Mouse (Mus musculus): Measurements from ENCODE around the gene Pold2. TPM values are rescaled to one million over a fixed set of nuclear protein-coding genes. Genes with fewer than 3 reads are reported as not detected.
A peak's percentile ranks its signal among the peaks of the same experiment; 100 is the strongest.
"Not testable (repeated sequence)": the region's sequence is repeated elsewhere in the genome, so short reads cannot be mapped to it uniquely, and the experiment has no call there.

Gene Pold2
- total RNA-seq, 2 experiments from 2014 or later: 54.1 to 61.3 TPM

GRCm38 (mm10) chr11:5899286-5899685, 21.2 kb upstream of the Pold2 start:
- no peak for DNase-seq (ENCODE audit: low spot score in 2 of 2)

- DNase-seq (ENCODE audit: low spot score in 2 of 2): no peak
Observed at GRCm38 (mm10) chr11:5898531-5898930, 20.4 kb upstream of the Pold2 start, which contains the start of gene Myl7. Gene Myl7 (minus strand): TSS chr11:5898782.

- DNase-seq (ENCODE audit: low spot score in 2 of 2): no peak
Observed at GRCm38 (mm10) chr11:5897839-5898238, 19.7 kb upstream of the Pold2 start.

GRCm38 (mm10) chr11:5897230-5897629, 19.1 kb upstream of the Pold2 start:
- DNase-seq (ENCODE audit: low spot score in 2 of 2): no peak

GRCm38 (mm10) chr11:5893807-5894206, 15.7 kb upstream of the Pold2 start:
- DNase-seq (ENCODE audit: low spot score in 2 of 2): no peak

- no peak for DNase-seq (ENCODE audit: low spot score in 2 of 2)
Observed at GRCm38 (mm10) chr11:5892810-5893368, 14.8 kb upstream of the Pold2 start.

- peak in 1 of 2 experiments; percentile 54 for DNase-seq (ENCODE audit: low spot score in 2 of 2)
Observed at GRCm38 (mm10) chr11:5892151-5892591, 14.1 kb upstream of the Pold2 start.

- DNase-seq (ENCODE audit: low spot score in 2 of 2): not testable (repeated sequence)
Observed at GRCm38 (mm10) chr11:5888563-5888962, 10.5 kb upstream of the Pold2 start.

GRCm38 (mm10) chr11:5887250-5887649, 9.2 kb upstream of the Pold2 start:
- DNase-seq (ENCODE audit: low spot score in 2 of 2): no peak

GRCm38 (mm10) chr11:5886187-5886586, 8.1 kb upstream of the Pold2 start:
- peak in 1 of 2 experiments; percentile 66 for DNase-seq (ENCODE audit: low spot score in 2 of 2)

- DNase-seq (ENCODE audit: low spot score in 2 of 2): no peak
Observed at GRCm38 (mm10) chr11:5882518-5882917, 4.4 kb upstream of the Pold2 start.

- DNase-seq (ENCODE audit: low spot score in 2 of 2): peak in 1 of 2 experiments; percentile 60
Observed at GRCm38 (mm10) chr11:5879905-5880304, 1.8 kb upstream of the Pold2 start.

GRCm38 (mm10) chr11:5878661-5879060, 569 bp upstream of the Pold2 start:
- no peak for DNase-seq (ENCODE audit: low spot score in 2 of 2)

GRCm38 (mm10) chr11:5877421-5877820, 671 bp downstream of the Pold2 start:
- DNase-seq (ENCODE audit: low spot score in 2 of 2): no peak

- no peak for DNase-seq (ENCODE audit: low spot score in 2 of 2)
Observed at GRCm38 (mm10) chr11:5873192-5873591, 4.9 kb downstream of the Pold2 start.

GRCm38 (mm10) chr11:5872707-5873106, 5.4 kb downstream of the Pold2 start:
- no peak for DNase-seq (ENCODE audit: low spot score in 2 of 2)

GRCm38 (mm10) chr11:5870069-5870468, 8.0 kb downstream of the Pold2 start:
- DNase-seq (ENCODE audit: low spot score in 2 of 2): no peak

- no peak for DNase-seq (ENCODE audit: low spot score in 2 of 2)
Observed at GRCm38 (mm10) chr11:5869331-5869730, 8.8 kb downstream of the Pold2 start.

- no peak for DNase-seq (ENCODE audit: low spot score in 2 of 2)
Observed at GRCm38 (mm10) chr11:5868324-5868723, 9.8 kb downstream of the Pold2 start.

- no peak for DNase-seq (ENCODE audit: low spot score in 2 of 2)
Observed at GRCm38 (mm10) chr11:5867196-5867595, 10.9 kb downstream of the Pold2 start.

GRCm38 (mm10) chr11:5862394-5863105, 15.5 kb downstream of the Pold2 start:
- DNase-seq (ENCODE audit: low spot score in 2 of 2): no peak

- DNase-seq (ENCODE audit: low spot score in 2 of 2): peak; percentile 67 to 80
Observed at GRCm38 (mm10) chr11:5861678-5862393, 16.3 kb downstream of the Pold2 start, which contains the start of gene Aebp1. Gene Aebp1 (plus strand): TSS chr11:5861947.

Data from gastrocnemius, postnatal 4 days (tissue).